Mouse (Mus musculus) small intestine, adult 2 months (tissue): ENCODE measurements around the gene Meiob.

Source experiments
- CTCF ChIP-seq: fragments of 200-500 bp; IDR thresholded peaks from 2 replicates; pipeline ENCODE4 v1.5.1; 2012; ENCODE audit warnings: low read depth, mild to moderate bottlenecking, control low read depth, inconsistent platforms, low read length, moderate library complexity, mixed read lengths; ENCODE audit not compliant: insufficient replicate concordance, insufficient read length; ENCODE audit errors: extremely low read depth
- POLR2A ChIP-seq: fragments of 200-500 bp; IDR thresholded peaks from 2 replicates; pipeline ENCODE4 v1.6.1; 2012; ENCODE audit warnings: low read depth, mild to moderate bottlenecking, control low read depth, inconsistent platforms, low read length, moderate library complexity

DNA sequence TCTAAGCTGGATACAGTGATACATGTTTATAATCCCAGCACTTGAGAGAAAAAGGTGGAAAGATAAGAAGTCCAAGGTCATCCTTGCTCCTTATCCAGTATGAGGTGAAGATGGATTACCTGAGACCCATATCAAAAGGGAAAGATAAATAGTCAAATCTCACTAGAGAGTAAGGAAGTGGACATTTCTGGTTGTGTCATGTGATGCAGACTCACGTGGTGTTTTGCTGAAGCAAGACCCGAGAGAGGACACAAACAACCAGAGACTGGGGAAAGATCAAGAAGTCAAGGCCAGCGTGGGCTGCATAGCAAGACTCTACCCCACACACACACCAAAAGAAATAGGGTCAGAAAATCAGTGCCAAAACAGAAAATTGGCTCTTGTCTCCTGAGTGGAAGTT is 7.1 kb upstream of the Meiob start:
- TF ChIP-seq CTCF (no peak), POLR2A (no peak)
